Mouse (Mus musculus) brain, adult 2 months (tissue): ENCODE measurements at regions not wholly inside any gene's neighbourhood (a gene's known extent, or its start where the extent isn't known, plus 50 kb on each side); places are given as distances from the start of the nearest gene placed in this dataset.
A peak's percentile ranks its signal among the peaks of the same experiment; 100 is the strongest.

Source experiments
- DNase-seq: peaks from one replicate; pipeline ENCODE4 v3.0.0; 2011; ENCODE audit warnings: low read depth, low spot score

DNA sequence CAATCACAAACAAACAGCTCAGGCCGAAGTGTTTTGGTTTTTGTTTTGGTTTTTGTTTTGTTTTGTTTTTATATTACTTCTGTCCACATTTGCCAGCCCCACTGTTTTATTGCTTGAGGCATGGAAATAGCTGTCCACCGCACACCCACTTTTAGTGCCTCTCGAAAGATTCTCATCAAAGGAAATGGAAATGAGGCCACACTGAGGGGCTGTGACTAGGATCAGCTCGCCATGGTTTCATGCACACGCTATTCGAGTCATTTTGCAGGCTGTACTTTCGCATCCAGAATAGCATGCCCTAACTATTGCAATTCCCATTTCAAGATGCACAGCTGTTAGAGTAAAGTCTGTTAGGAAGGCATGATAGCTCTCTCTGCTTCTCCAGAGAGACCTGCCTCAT lies 1543.4 kb upstream of the Tenm3 start:
- peak; percentile 9 for DNase-seq

DNA sequence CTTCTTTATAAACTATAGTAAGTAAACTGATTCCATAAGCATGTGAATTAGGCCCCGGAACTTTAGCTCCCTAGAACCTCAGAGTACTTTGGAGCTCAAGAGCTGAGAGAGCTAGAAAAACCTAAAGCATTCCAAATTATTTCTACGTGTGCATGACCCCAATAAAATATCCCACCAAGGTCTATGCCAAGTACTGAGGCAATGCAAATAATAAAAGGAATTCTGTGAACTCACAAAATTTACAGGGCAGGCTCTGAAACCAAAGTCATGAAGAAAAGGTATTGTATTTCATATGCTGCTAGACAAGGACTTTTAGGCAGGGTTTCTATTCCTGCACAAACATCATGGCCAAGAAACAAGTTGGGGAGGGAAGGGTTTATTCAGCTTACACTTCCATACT lies 1539.9 kb upstream of the Tenm3 start:
- DNase-seq = no peak

DNA sequence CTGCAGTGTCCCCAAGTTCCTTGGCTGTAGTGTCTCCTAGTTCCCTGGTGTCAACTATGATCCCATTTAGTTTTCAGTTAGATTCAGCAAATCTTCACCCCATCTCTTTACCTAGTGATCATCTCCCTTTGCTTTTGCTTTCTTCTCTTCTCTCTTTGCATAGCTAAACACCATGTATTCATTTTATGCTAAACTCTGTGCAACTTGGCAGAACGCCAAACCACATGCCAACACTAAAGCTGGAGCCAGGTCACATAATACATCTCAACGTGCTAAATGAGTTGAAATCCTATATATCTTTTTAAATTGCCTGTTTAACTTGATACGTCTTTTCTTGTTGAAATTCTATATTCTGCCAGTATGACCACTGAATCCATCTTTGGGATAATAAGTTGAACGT lies 1536.0 kb upstream of the Tenm3 start:
- no peak for DNase-seq

DNA sequence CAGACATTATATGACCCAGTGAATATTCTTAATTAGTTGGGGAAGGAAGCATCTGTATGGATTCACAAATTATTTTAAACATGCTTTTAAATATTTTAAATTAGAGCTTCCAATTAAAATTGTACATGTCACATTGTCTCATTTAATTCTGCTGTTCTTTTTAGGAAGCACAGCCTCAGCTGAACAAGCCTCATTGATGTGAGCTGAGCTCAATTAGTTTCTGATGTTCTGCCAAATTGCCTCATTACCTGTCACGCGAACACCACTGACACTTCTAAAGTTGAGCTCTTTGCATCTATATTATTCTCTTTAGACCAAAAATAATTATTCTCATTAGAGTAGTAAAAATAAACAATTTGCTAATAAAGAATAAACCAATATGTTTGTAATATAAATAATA lies 1530.0 kb upstream of the Tenm3 start:
- peak; percentile 24 for DNase-seq

DNA sequence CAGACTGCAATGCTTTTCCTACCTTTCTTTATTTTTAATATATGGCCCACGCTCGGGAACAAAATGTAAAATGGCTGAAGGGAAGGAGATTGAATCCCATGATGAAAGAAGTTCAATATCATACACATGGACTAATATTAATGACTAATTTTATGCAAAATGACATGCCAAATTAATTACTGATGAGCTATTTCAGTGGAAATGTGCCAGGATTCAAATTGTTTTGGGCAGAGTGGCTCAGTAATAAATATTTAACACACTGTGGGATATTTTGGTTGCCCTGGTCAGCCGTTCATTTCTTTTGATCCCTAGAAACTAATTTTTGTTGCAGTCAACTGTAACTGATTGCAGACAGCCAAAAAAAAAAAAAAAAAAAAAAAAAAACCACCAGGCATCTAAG lies 1482.7 kb upstream of the Tenm3 start:
- DNase-seq = no peak

DNA sequence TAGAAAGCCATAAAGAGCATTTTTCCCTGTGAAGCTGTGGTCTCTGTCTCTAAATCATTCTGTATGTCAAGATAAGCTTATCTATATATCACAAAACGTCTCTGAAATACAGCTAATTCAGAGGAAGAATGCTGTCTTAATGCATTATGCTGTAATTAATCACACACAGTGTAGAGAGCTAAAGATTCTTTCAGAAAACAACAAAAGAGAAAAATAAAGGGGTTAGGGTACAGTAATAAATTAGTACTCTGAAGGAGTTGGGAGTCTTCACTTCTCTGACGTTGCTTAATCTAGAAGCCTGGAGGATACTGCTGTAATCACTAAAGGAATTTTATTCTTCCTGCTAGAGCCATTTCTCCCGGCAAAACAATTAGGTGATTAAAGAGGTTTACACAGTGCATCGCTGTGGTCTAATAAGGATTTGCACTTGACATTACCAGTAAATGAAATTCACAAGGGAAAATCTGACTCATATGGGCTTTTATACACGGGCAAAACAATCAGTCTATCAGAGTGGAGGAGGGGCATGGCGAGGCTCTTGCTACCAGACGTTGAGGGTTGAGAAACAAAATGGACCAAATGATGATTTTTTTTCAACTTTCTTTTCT lies 1477.7 kb upstream of the Tenm3 start:
- peak; percentile 19 for DNase-seq

DNA sequence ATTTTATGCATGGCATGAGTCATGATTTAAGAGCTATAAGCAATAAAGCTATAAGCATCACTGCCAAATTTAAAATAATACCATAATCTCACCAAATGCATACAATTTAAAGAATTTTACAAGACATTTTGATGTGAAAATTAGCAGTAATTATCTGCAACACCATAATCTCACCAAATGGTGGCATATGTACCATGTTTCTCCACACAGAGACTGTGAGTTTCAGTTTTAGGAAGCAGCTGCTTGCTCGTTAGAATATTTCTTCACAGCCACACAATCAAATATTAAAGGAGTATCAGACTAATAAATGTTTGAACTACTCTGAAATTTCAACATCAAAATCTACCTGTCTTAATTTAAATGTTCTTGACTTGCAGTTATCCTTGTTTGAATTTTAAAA lies 1472.9 kb upstream of the Tenm3 start:
- peak; percentile 57 for DNase-seq

DNA sequence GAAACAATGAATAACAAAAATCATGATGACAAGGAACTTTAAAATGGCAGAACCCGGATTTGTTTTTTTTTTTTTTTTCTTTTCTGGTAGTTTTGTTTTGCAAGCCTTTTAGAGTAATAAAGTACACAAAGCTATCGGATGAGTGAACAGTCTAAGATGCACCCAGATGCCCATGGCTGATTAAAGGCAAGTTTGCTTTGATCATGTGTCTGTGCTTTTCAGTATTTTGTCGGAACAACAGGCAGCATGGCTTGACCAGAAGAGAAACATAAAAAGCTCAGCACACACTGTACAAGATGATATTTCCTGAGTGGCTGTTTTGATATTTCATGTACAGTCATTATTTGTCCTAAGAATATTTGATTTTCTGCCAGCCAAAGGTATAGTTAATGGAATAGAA lies 1466.6 kb upstream of the Tenm3 start:
- DNase-seq = no peak

DNA sequence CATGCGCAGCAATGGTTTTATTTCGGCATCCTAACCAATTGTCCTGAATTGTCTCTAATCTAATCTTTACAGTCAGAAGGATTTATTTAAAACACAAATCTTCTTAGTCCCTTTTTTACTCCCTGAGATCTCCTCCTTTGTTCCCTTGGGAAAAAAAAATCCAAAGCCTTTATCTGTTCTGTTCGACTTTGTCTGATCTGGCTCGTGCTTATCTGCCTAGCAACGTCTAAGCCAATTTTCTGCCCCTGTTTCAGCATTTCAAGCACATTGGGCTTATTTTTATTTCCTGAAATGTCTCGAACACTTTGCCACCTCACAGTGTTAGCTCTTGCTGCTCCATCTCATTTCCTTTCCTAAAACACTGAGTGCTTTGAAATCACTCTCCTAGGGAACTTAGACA lies 1456.6 kb upstream of the Tenm3 start:
- peak; percentile 48 for DNase-seq

DNA sequence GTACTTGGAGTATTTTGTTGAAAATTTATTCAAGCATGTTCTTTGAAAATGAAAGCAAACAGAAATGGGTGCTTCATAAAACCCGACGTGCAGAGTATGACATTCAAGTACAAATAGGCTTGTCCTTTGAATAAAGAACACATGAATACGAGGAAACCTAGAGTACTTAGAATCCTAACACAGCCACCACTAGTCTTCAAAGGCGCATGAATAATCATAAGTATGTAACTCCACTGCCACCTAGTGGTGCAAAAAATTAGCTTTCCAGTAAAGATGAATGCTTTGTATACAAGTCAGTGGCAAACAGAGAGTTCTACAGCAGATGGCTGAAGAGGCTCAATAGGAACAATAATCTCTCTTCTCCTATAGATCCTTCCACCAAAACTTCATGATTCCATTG lies 1449.8 kb upstream of the Tenm3 start:
- peak; percentile 91 for DNase-seq

DNA sequence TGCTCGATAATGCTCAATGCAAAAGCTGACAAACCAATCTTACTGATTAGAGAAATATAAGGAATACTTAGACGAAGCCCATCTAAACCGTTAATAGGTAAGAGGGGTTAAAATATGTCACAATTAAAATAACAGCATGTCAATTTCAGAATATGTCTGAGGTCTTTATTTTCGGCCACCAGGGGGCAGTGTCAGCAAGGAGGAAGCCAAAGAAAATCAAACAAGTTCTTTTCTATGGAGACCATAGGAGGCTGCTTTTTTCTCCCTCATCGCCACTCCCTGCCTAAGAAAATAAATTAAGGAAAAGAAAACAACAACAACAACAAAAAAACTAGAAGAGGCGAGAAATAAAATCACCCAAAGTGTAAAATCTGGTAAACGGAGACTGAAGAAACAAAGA lies 1448.4 kb upstream of the Tenm3 start:
- peak; percentile 65 for DNase-seq

DNA sequence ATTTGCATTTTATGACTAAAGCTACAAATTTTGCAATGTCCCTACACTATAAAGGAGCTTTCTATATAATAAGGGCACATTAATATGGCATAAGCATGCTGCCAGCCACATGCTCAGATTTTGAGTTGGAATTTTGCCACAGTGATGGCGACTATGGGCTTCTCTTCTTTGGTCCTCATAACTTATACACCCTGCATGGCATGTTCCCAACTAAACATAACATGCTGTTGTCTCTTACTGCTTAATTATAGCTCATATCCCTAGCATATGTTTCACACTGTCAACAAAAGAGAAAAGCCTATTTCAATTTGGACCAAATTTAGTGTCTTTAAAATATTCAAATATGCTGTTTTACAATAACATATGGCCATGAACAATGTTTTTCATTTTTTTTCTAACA lies 1432.6 kb upstream of the Tenm3 start:
- peak; percentile 39 for DNase-seq

DNA sequence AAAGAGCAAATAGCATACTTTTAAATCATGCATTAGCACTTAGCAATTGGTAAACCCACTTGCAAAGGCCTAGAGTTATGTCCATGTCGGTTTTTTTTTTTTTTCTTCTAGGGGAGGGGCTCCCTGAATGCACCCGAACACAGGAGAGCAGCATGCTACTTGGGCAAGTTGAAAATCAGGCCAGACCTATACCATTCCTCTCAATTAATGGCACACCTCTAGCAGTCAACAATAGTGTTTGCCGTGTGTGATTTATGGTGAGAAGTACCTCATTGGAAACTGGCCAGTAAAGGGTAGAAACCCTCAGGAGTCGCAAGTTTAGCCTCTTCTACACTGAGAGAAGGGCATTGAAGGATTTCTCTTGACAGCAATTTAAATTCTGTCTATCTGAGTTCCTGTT lies 1421.0 kb upstream of the Tenm3 start:
- no peak for DNase-seq
